Comparison of ENCODE assay signal across 8 mouse cellular contexts in the genomic region with DNA sequence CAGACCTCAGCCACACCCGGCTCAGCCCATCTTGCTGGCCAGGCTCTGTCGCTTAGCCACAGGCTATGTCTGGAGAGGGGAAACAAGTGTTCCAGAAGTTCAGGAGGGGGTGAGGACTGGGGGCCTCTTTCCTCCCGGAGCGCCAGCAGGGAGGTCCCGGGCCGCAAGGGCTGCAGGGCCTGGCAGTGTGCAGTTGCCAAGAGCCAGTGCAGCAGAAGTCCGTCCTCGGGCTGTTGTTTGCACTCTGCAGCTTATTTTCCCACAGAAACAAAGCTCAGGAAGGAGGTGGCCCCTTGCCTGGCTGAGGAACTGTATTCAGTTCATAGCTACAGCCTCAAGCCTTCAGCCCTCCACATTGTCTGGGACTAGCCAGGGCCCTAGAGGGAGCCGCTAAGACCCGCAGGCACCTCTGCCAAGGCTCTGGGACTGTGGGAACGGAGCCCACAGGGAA. TPM values are rescaled to one million over a fixed set of nuclear protein-coding genes. Genes with fewer than 3 reads are reported as not detected.
DNase-seq lines count a peak whose midpoint lies in the region; ATAC-seq lines count a peak whose summit lies in the region.

No protein-coding gene starts in this region.

- peak; percentile 56 for DNase-seq in adrenal gland, postnatal 10 days
- DNase-seq in adrenal gland, adult 18-20 months (ENCODE audit: low spot score in 2 of 2): no peak
- peak; percentile 39 for DNase-seq in embryonic facial prominence, embryonic 11.5 days (ENCODE audit: low spot score)
- peak; percentile 70 for DNase-seq in kidney, postnatal 10 days
- no peak for DNase-seq in midbrain, embryonic 11.5 days (ENCODE audit: low spot score, missing footprints)
- DNase-seq in spleen, postnatal 14 days (ENCODE audit: low spot score in 2 of 2): no peak

- H3K27me3 ChIP-seq in embryonic facial prominence, embryonic 11.5 days (ENCODE audit: control insufficient read depth, insufficient read depth, low read length): peaks cover 6% of the 10 kb centered on the region
- H3K27me3 ChIP-seq in heart, embryonic 14.5 days (ENCODE audit: control insufficient read depth, insufficient read depth, low read length): no peaks in the 10 kb centered on the region
- peaks cover 12% of the 10 kb centered on the region for H3K27me3 ChIP-seq in midbrain, embryonic 11.5 days (ENCODE audit: control insufficient read depth, insufficient read depth, low read length)

- no peaks in the 10 kb centered on the region for H3K9me3 ChIP-seq in embryonic facial prominence, embryonic 11.5 days (replicated peaks; ENCODE audit: control insufficient read depth, low read length)
- H3K9me3 ChIP-seq in heart, embryonic 14.5 days (ENCODE audit: control insufficient read depth, low read length): no peaks in the 10 kb centered on the region
- no peaks in the 10 kb centered on the region for H3K9me3 ChIP-seq in midbrain, embryonic 11.5 days (ENCODE audit: control insufficient read depth, low read length)

- no peak overlapping the region for H3K4me3 ChIP-seq in embryonic facial prominence, embryonic 11.5 days (ENCODE audit: low read depth, low read length)
- no peak overlapping the region for H3K4me3 ChIP-seq in heart, embryonic 14.5 days (ENCODE audit: control insufficient read depth in 1 of 2, insufficient read depth in 1 of 2, low read depth in 1 of 2, low read length in 2 of 2)
- no peak overlapping the region for H3K4me3 ChIP-seq in midbrain, embryonic 11.5 days (ENCODE audit: low read depth, low read length)

- no peaks in the 10 kb centered on the region for H3K36me3 ChIP-seq in embryonic facial prominence, embryonic 11.5 days (replicated peaks; ENCODE audit: control insufficient read depth, insufficient read depth, low read depth, low read length)
- H3K36me3 ChIP-seq in heart, embryonic 14.5 days (ENCODE audit: control insufficient read depth, insufficient read depth, low read length): peaks cover 17% of the 10 kb centered on the region
- H3K36me3 ChIP-seq in midbrain, embryonic 11.5 days (ENCODE audit: control insufficient read depth, insufficient read depth, low read length): no peaks in the 10 kb centered on the region

- H3K4me2 ChIP-seq in embryonic facial prominence, embryonic 11.5 days (ENCODE audit: low read depth, low read length): no peak overlapping the region
- peak overlapping the region; percentile 25 for H3K4me2 ChIP-seq in heart, embryonic 14.5 days (ENCODE audit: low read length)
- H3K4me2 ChIP-seq in midbrain, embryonic 11.5 days: no peak overlapping the region

- H3K27ac ChIP-seq in embryonic facial prominence, embryonic 11.5 days (replicated peaks; ENCODE audit: low read depth, low read length): peak overlapping the region; percentile 31
- H3K27ac ChIP-seq in heart, embryonic 14.5 days (replicated peaks in 1 of 2; ENCODE audit: control insufficient read depth in 1 of 2, insufficient read depth in 1 of 2, low read depth in 2 of 2, low read length in 2 of 2): peak overlapping the region; percentile 89 to 98
- peak overlapping the region; percentile 32 for H3K27ac ChIP-seq in midbrain, embryonic 11.5 days (ENCODE audit: low read depth, low read length)

- H3K9ac ChIP-seq in embryonic facial prominence, embryonic 11.5 days (replicated peaks; ENCODE audit: low read length): peak overlapping the region; percentile 38; the same call in 1 of the 2 replicates
- peak overlapping the region; percentile 63 for H3K9ac ChIP-seq in heart, embryonic 14.5 days (ENCODE audit: low read length)
- peak overlapping the region; percentile 37 for H3K9ac ChIP-seq in midbrain, embryonic 11.5 days (ENCODE audit: low read length)

- 25% methylated on average over 11 of the region's 11 CpGs for WGBS in embryonic facial prominence, embryonic 11.5 days
- WGBS in heart, embryonic 14.5 days: 26% methylated on average over 11 of the region's 11 CpGs
- 37% methylated on average over 11 of the region's 11 CpGs for WGBS in midbrain, embryonic 11.5 days

- H3K4me1 ChIP-seq in embryonic facial prominence, embryonic 11.5 days (ENCODE audit: control insufficient read depth, insufficient read depth, low read length): peaks cover 7% of the 10 kb centered on the region
- peaks cover 60 to 77% of the 10 kb centered on the region in 2 experiments for H3K4me1 ChIP-seq in heart, embryonic 14.5 days (ENCODE audit: control insufficient read depth in 2 of 2, insufficient read depth in 2 of 2, low read length in 2 of 2)
- peaks cover 26% of the 10 kb centered on the region for H3K4me1 ChIP-seq in midbrain, embryonic 11.5 days (ENCODE audit: control insufficient read depth, insufficient read depth, low read length)

- no peak for ATAC-seq in embryonic facial prominence, embryonic 11.5 days (replicated peaks; ENCODE audit: insufficient number of reproducible peaks, low FRiP score, low TSS enrichment, low read depth)
- ATAC-seq in heart, embryonic 14.5 days (ENCODE audit: insufficient number of reproducible peaks, insufficient read depth, low FRiP score, low read depth): peak; percentile 47
- ATAC-seq in midbrain, embryonic 11.5 days (ENCODE audit: low FRiP score): no peak
- ATAC-seq in erythroblast, adult 5-6 weeks (replicated peaks; ENCODE audit: low FRiP score, poor library complexity, severe bottlenecking): no peak

RNA-seq across cellular contexts. Expression of gene Wbp2, which starts 15.2 kb away (rescaled TPM):
- 100 to 1,000 TPM; 103 to 110 TPM for total RNA-seq in adrenal gland, postnatal 10 days (2021)
- total RNA-seq in adrenal gland, adult 18-20 months (2021): 100 to 1,000 TPM; 163 to 187 TPM
- polyA plus RNA-seq in embryonic facial prominence, embryonic 11.5 days (2014; fragmentation: Nextera tagmentation; extraction: Ambion mirVana): 47.0 and 49.6 TPM in 2 replicates
- 139 and 141 TPM in 2 replicates for polyA plus RNA-seq in heart, embryonic 14.5 days (2014; fragmentation: Nextera tagmentation; extraction: Ambion mirVana)
- polyA plus RNA-seq in midbrain, embryonic 11.5 days (2014; fragmentation: Nextera tagmentation; extraction: Ambion mirVana): 84.9 and 86.8 TPM in 2 replicates
- 105 and 125 TPM in 2 replicates for total RNA-seq in erythroblast, adult 5-6 weeks (2015; ENCODE audit: low replicate concordance)
- 58.0 and 68.8 TPM in 2 replicates for total RNA-seq in erythroblast, adult 5-6 weeks (2017; ENCODE audit: low replicate concordance)

RNA-seq across cellular contexts. Expression of gene Unc13d, which starts 24.2 kb away (rescaled TPM):
- total RNA-seq in adrenal gland, postnatal 10 days (2021): 1 to 10 TPM; 2.3 to 2.7 TPM
- total RNA-seq in adrenal gland, adult 18-20 months (2021): 1 to 10 TPM; 1.0 to 1.3 TPM
- 0.71 and 1.2 TPM in 2 replicates for polyA plus RNA-seq in embryonic facial prominence, embryonic 11.5 days (2014; fragmentation: Nextera tagmentation; extraction: Ambion mirVana)
- 0.66 and 0.69 TPM in 2 replicates for polyA plus RNA-seq in heart, embryonic 14.5 days (2014; fragmentation: Nextera tagmentation; extraction: Ambion mirVana)
- 0.82 and 1.1 TPM in 2 replicates for polyA plus RNA-seq in midbrain, embryonic 11.5 days (2014; fragmentation: Nextera tagmentation; extraction: Ambion mirVana)
- 4.2 and 4.8 TPM in 2 replicates for total RNA-seq in erythroblast, adult 5-6 weeks (2015; ENCODE audit: low replicate concordance)
- 4.3 and 7.0 TPM in 2 replicates for total RNA-seq in erythroblast, adult 5-6 weeks (2017; ENCODE audit: low replicate concordance)

RNA-seq across cellular contexts. Expression of gene Trim47, which starts 25.1 kb away (rescaled TPM):
- total RNA-seq in adrenal gland, postnatal 10 days (2021): 10 to 100 TPM; 23.2 to 24.5 TPM
- 10 to 100 TPM; 14.6 to 23.5 TPM for total RNA-seq in adrenal gland, adult 18-20 months (2021)
- polyA plus RNA-seq in embryonic facial prominence, embryonic 11.5 days (2014; fragmentation: Nextera tagmentation; extraction: Ambion mirVana): 3.4 and 4.5 TPM in 2 replicates
- 63.3 and 66.1 TPM in 2 replicates for polyA plus RNA-seq in heart, embryonic 14.5 days (2014; fragmentation: Nextera tagmentation; extraction: Ambion mirVana)
- 2.7 TPM in 2 replicates for polyA plus RNA-seq in midbrain, embryonic 11.5 days (2014; fragmentation: Nextera tagmentation; extraction: Ambion mirVana)
- 1.0 and 2.5 TPM in 2 replicates for total RNA-seq in erythroblast, adult 5-6 weeks (2015; ENCODE audit: low replicate concordance)
- total RNA-seq in erythroblast, adult 5-6 weeks (2017; ENCODE audit: low replicate concordance): 1.3 TPM in 1 of 2 replicates, not detected in the other

RNA-seq across cellular contexts. Expression of gene Trim65, which starts 29.0 kb away (rescaled TPM):
- total RNA-seq in adrenal gland, postnatal 10 days (2021): 1 to 10 TPM; 6.3 to 8.1 TPM
- 10 to 100 TPM; 12.9 to 13.1 TPM for total RNA-seq in adrenal gland, adult 18-20 months (2021)
- 1.2 and 1.8 TPM in 2 replicates for polyA plus RNA-seq in embryonic facial prominence, embryonic 11.5 days (2014; fragmentation: Nextera tagmentation; extraction: Ambion mirVana)
- 3.8 and 4.8 TPM in 2 replicates for polyA plus RNA-seq in heart, embryonic 14.5 days (2014; fragmentation: Nextera tagmentation; extraction: Ambion mirVana)
- 1.3 TPM in 2 replicates for polyA plus RNA-seq in midbrain, embryonic 11.5 days (2014; fragmentation: Nextera tagmentation; extraction: Ambion mirVana)
- 0.38 and 2.3 TPM in 2 replicates for total RNA-seq in erythroblast, adult 5-6 weeks (2015; ENCODE audit: low replicate concordance)
- 0.28 and 3.3 TPM in 2 replicates for total RNA-seq in erythroblast, adult 5-6 weeks (2017; ENCODE audit: low replicate concordance)

RNA-seq across cellular contexts. Expression of gene Mrpl38, which starts 36.7 kb away (rescaled TPM):
- total RNA-seq in adrenal gland, postnatal 10 days (2021): 10 to 100 TPM; 86.8 to 94.1 TPM
- 100 to 1,000 TPM; 106 to 115 TPM for total RNA-seq in adrenal gland, adult 18-20 months (2021)
- polyA plus RNA-seq in embryonic facial prominence, embryonic 11.5 days (2014; fragmentation: Nextera tagmentation; extraction: Ambion mirVana): 101 and 102 TPM in 2 replicates
- polyA plus RNA-seq in heart, embryonic 14.5 days (2014; fragmentation: Nextera tagmentation; extraction: Ambion mirVana): 92.3 and 96.6 TPM in 2 replicates
- polyA plus RNA-seq in midbrain, embryonic 11.5 days (2014; fragmentation: Nextera tagmentation; extraction: Ambion mirVana): 96.3 and 97.0 TPM in 2 replicates
- total RNA-seq in erythroblast, adult 5-6 weeks (2015; ENCODE audit: low replicate concordance): 10.0 and 19.8 TPM in 2 replicates
- 5.2 and 6.7 TPM in 2 replicates for total RNA-seq in erythroblast, adult 5-6 weeks (2017; ENCODE audit: low replicate concordance)

Comparison
In these comparisons a context has a peak if more than half of its experiments do, and no peak if none do; other contexts are left out.
1. DNase-seq: peak in adrenal gland, postnatal 10 days (single experiment), embryonic facial prominence, embryonic 11.5 days (single experiment) and kidney, postnatal 10 days (single experiment); none in adrenal gland, adult 18-20 months (0 of 2), midbrain, embryonic 11.5 days (single experiment) and spleen, postnatal 14 days (0 of 2).
2. H3K27ac ChIP-seq: peak in every context shown above with its lines; median percentile 94 in heart, embryonic 14.5 days; 32 in midbrain, embryonic 11.5 days; 31 in embryonic facial prominence, embryonic 11.5 days.
3. RNA of gene Trim47, which starts 25.1 kb away (total RNA-seq): 23.2 to 24.5 TPM in adrenal gland, postnatal 10 days and 14.6 to 23.5 TPM in adrenal gland, adult 18-20 months; 1.0 to 2.5 TPM in erythroblast, adult 5-6 weeks; every median in the first group is over 4 times any median in the second.
4. Peak in every context shown above with its lines, with median percentiles within 50 percentile points of each other: H3K9ac ChIP-seq.